Mouse (Mus musculus) intestine, embryonic 14.5 days (tissue): ENCODE measurements at regions not wholly inside any gene's neighbourhood (a gene's known extent, or its start where the extent isn't known, plus 50 kb on each side); places are given as distances from the start of the nearest gene placed in this dataset.

Experiments used
- ATAC-seq: fragments of 200-750 bp; cut with Nextera tagmentation; replicated peaks from 2 replicates; pipeline ENCODE4 v1.8.0; 2017; ENCODE audit warnings: low read depth, moderate number of reproducible peaks, moderate TSS enrichment, moderate library complexity; ENCODE audit not compliant: low FRiP score, low TSS enrichment
- DNase-seq: peaks from one replicate; pipeline ENCODE4 v3.0.0-alpha.2; 2018; ENCODE audit warnings: low spot score
- H3K27ac ChIP-seq: fragments of 300-500 bp; sonication (generic); 2 replicates; pipeline ENCODE4 v1.5.1; 2014; ENCODE audit warnings: low read depth, mild to moderate bottlenecking, control low read depth
- H3K27me3 ChIP-seq: fragments of 300-500 bp; sonication (generic); replicated peaks from 2 replicates; pipeline ENCODE4 v1.6.1; 2014; ENCODE audit warnings: low read length, control low read depth; ENCODE audit not compliant: control insufficient read depth, insufficient read depth
- H3K36me3 ChIP-seq: fragments of 300-500 bp; sonication (generic); 2 replicates; pipeline ENCODE4 v1.6.1; 2014; ENCODE audit warnings: low read length, control low read depth; ENCODE audit not compliant: control insufficient read depth, insufficient read depth
- H3K4me1 ChIP-seq: fragments of 300-500 bp; sonication (generic); replicated peaks from 2 replicates; pipeline ENCODE4 v1.6.1; 2014; ENCODE audit warnings: low read length, control low read depth, mixed read lengths; ENCODE audit not compliant: control insufficient read depth, insufficient read depth
- H3K4me2 ChIP-seq: fragments of 300-500 bp; sonication (generic); 2 replicates; pipeline ENCODE4 v1.6.1; 2014; ENCODE audit warnings: low read length
- H3K4me3 ChIP-seq: fragments of 300-500 bp; sonication (generic); 2 replicates; pipeline ENCODE4 v1.5.1; 2014; ENCODE audit warnings: low read depth, low read length, control low read depth, mixed read lengths
- H3K9ac ChIP-seq: fragments of 300-500 bp; sonication (generic); 2 replicates; pipeline ENCODE4 v1.6.1; 2014; ENCODE audit warnings: mild to moderate bottlenecking, low read length
- H3K9me3 ChIP-seq: fragments of 300-500 bp; sonication (generic); 2 replicates; pipeline ENCODE4 v1.6.1; 2016; ENCODE audit warnings: low read length, control low read depth; ENCODE audit not compliant: control insufficient read depth
- WGBS: fragments of 180-500 bp; shearing (Covaris S2); extraction: QIAGEN DNeasy Blood & Tissue Kit; methylation state at CpG from one replicate; pipeline ENCODE4 v1.1.7; 2014; 5-methylcytosine and 5-hydroxymethylcytosine counted together

DNA sequence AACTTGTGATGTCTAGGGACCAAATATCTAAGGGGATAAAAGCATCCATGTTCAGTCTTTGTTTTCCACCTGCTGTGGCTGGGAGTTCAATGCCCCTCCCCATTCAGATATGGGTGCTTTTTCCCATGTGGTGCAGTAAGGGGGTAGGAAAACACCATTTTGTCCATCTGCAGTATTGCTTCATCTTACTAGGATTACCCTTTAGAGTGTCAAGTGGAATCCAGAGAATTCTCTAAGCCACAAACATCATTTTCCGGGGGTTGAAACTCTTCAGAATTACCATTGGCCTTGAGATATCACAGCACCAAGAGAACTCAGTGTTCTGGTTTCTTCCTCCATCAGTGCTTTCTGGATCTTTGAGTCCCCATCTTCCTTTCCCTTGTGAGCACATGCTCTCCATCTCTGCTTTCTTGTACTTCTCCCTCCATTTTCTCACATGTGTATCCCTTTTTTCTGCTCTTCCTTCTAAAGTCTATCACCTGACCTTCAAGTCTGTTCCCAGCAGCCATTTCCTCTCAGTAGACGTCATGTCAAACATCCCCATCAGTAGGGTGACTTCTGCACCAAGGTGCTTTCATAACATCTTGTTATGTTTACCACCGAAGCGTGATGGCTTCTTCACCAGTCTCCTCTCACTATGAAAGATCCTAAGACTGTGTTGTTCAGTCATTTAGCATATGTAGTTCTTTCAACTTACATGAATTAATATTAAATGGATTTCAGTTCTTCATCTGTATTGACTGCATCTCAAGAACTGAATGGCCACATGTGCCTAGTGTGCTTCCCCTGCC is 431.6 kb upstream of the Ubash3b start:
- Histone ChIP-seq H3K4me2 (no peak overlapping the region), H3K9me3 (no peaks in the 10 kb centered on the region), H3K27ac (no peak overlapping the region), H3K36me3 (peaks cover 43% of the 10 kb centered on the region), H3K4me1 (peaks cover 10% of the 10 kb centered on the region; the same call in 1 of the 2 replicates), H3K9ac (no peak overlapping the region), H3K4me3 (no peak overlapping the region), H3K27me3 (no peaks in the 10 kb centered on the region)
- DNase-seq (peak; percentile 25), ATAC-seq (no peak)
- 91% methylated on average over 4 of the region's 4 CpGs for WGBS

DNA sequence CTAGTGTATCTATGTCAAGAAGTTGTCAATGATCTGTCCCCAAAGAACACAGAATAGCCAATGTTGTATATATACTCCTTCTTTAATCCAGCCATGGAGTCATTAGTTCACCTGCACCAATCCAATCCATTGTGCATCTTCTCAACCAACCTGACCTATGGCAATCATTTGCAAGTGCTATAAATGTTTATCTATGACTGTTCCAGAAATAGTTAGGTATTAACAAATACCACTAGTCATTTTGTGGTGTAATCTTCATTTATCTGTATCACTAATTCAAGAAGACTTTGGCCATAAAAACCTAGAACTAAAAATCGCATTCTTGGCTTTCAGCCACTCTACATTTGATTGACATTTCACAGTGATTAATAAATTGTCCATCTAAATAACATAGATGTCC is 430.6 kb upstream of the Ubash3b start:
- DNase-seq = no peak
- Histone ChIP-seq H3K27ac (no peak overlapping the region), H3K4me1 (peaks cover 13% of the 10 kb centered on the region; the same call in 1 of the 2 replicates), H3K27me3 (no peaks in the 10 kb centered on the region), H3K36me3 (peaks cover 47% of the 10 kb centered on the region), H3K4me2 (no peak overlapping the region), H3K9ac (no peak overlapping the region), H3K9me3 (no peaks in the 10 kb centered on the region), H3K4me3 (no peak overlapping the region)
- ATAC-seq = no peak
- WGBS = 80% methylated on average over 1 of the region's 1 CpGs

DNA sequence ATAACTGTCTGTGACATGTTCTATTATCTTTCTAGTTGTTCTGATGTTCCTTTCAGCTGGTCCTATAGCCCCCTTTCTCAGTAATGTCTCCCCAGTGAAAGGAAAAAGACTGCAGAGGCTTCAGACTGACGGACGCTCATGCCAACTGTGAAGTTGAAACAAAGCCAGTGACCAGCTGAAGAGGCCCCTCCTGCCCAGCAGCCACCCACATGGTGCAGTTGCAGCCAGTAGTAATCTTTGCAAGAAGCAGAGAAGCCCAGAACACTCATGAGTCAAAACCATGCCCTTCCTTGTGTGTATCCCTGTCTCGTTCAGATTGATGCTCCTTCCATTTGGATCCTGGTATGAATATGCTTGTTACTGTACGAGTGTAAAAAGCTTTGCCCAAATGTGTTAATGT is 428.7 kb upstream of the Ubash3b start:
- WGBS = 89% methylated on average over 4 of the region's 4 CpGs

DNA sequence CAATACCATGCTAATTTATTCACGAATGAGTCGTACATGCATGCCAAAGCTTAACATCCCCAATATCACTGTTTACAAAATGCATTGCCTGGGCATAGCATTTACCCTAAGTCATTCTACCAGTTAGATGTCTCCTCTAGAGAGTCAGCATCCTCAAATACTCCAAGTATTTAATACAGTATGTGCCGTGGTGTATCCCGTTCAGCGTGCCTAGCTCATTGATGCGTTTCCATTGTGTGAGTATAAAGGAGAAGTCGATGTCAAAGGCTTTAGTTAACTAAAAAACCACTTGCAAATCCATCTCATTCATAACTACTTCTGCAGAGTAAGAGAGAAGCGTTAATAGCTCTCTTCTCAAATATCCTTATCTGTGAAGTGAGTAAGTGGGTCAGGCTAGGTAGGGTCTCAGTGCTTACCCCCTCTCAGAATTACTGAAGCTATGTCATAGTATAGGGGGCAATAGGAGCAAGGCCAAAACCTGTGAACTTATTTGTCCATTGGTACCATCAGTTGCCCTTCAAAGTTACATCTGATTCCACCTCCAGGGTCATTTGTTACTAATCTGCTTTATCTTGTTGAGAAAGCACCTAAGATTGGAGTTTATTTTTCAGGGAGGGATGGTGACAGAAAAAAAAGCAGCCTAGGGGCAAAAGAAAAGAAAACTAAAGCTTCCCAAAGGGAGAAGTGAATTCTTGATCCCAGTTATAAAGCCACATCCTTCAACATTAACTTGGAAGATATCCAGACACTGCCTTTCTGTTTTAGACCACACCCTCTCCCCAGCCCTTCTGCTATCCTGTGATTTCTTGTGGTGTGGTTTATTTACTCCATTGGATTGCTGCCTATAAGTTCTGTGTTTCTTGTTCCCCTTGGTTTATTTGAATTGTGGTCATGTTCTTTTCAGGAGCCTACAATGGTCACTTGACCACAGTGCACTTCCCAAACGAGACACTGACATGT is 427.2 kb upstream of the Ubash3b start:
- Histone ChIP-seq H3K9me3 (no peaks in the 10 kb centered on the region), H3K4me1 (peaks cover 17% of the 10 kb centered on the region; the same call in 1 of the 2 replicates), H3K36me3 (peaks cover 55% of the 10 kb centered on the region), H3K27me3 (no peaks in the 10 kb centered on the region), H3K4me3 (no peak overlapping the region), H3K4me2 (no peak overlapping the region), H3K9ac (no peak overlapping the region), H3K27ac (no peak overlapping the region)
- 86% methylated on average over 9 of the region's 9 CpGs for WGBS
- ATAC-seq (no peak), DNase-seq (no peak)

More for the DNA sequence above, 428.7 kb upstream of the Ubash3b start:
- ATAC-seq = no peak
- H3K27me3 ChIP-seq = no peaks in the 10 kb centered on the region
- H3K36me3 ChIP-seq = peaks cover 55% of the 10 kb centered on the region
- H3K4me2 ChIP-seq = no peak overlapping the region
- H3K4me3 ChIP-seq = no peak overlapping the region
- H3K9me3 ChIP-seq = no peaks in the 10 kb centered on the region
- H3K9ac ChIP-seq = no peak overlapping the region
- peak; percentile 46 for DNase-seq
- H3K4me1 ChIP-seq = peaks cover 17% of the 10 kb centered on the region; the same call in 1 of the 2 replicates
- no peak overlapping the region for H3K27ac ChIP-seq

DNA sequence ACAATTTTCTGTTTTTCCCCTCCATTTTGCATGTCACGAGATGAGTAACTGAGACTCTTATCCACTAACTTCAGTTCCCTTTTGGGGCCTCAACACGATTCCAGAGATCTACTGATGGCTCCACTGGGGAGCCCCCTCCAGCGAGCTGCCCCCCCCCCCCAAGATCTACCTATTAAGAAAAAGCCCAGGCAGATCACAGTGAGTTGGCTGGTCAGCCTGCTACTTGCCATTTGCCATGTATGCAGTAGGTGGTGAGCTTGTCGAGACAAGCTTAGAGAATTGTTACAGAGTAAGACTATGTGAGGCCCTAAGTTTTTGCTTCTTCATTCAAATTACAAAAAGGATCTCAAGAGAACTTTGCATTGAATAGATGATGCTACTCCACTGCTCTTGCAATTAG is 426.3 kb upstream of the Ubash3b start:
- peaks cover 55% of the 10 kb centered on the region for H3K36me3 ChIP-seq
- no peaks in the 10 kb centered on the region for H3K27me3 ChIP-seq
- H3K27ac ChIP-seq = no peak overlapping the region
- no peaks in the 10 kb centered on the region for H3K9me3 ChIP-seq
- DNase-seq = no peak
- no peak overlapping the region for H3K4me3 ChIP-seq
- 60% methylated on average over 4 of the region's 4 CpGs for WGBS
- no peak overlapping the region for H3K4me2 ChIP-seq
- no peak for ATAC-seq
- H3K4me1 ChIP-seq = peaks cover 17% of the 10 kb centered on the region; the same call in 1 of the 2 replicates
- H3K9ac ChIP-seq = no peak overlapping the region

DNA sequence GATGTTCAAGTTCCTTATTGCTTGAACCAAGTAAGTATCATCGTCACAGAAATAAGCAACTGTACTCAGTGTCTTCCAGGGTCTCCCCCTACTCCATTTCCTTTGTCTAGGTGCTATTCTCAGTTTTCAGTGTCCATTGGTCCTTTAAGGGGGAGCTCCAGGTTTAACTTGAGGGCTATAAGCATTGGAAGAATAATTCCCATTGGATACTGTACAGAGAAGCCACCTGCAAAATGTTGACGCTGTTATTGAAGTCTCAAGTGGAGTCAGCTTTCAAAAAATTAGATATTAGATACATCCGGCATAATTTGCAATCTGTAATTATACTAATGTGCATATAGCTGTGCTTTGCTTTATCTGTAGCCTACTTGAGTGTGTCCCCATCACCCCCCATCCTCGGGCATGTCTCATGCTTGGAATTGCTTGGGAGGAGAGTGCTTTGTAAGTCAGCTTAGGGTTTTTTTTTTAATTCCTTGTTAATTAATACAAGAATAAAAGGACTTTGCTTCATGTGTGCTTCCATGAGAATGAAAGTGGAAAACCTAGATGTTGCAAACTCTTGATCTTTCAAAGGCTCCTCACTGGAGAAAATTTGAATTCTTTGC is 425.6 kb upstream of the Ubash3b start:
- H3K4me2 ChIP-seq = peak overlapping the region; percentile 3; the same call in 1 of the 2 replicates
- DNase-seq = no peak
- no peak for ATAC-seq
- H3K4me1 ChIP-seq = peaks cover 17% of the 10 kb centered on the region; the same call in 1 of the 2 replicates
- no peaks in the 10 kb centered on the region for H3K9me3 ChIP-seq
- no peak overlapping the region for H3K9ac ChIP-seq
- H3K27me3 ChIP-seq = no peaks in the 10 kb centered on the region
- H3K36me3 ChIP-seq = peaks cover 48% of the 10 kb centered on the region
- no peak overlapping the region for H3K4me3 ChIP-seq
- 82% methylated on average over 4 of the region's 4 CpGs for WGBS
- no peak overlapping the region for H3K27ac ChIP-seq

DNA sequence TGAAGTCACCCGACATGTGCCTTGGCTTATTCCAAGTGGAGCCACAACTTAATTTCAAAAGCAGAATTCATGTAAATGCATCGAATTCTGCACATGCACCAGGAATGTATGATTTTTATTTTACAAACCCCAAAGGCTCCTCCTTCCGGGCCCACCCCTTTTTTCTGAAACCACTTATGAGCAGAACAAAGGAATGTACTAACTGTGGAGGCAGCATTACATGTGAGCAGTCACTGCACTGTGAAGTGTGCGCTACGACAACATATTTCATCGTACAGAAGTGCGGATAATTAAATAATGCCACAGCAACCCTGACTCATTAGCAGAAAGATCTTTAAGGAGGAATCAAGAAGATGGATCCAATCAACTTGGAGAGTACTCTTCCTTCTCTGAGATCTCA is 424.8 kb upstream of the Ubash3b start:
- DNase-seq = no peak
- H3K4me2 ChIP-seq = peak overlapping the region; percentile 56
- 80% methylated on average over 7 of the region's 7 CpGs for WGBS
- H3K4me1 ChIP-seq = peaks cover 17% of the 10 kb centered on the region; the same call in 1 of the 2 replicates
- H3K9me3 ChIP-seq = no peaks in the 10 kb centered on the region
- no peaks in the 10 kb centered on the region for H3K27me3 ChIP-seq
- H3K27ac ChIP-seq = no peak overlapping the region
- H3K36me3 ChIP-seq = peaks cover 41% of the 10 kb centered on the region
- H3K4me3 ChIP-seq = peak overlapping the region; percentile 15; the same call in 1 of the 2 replicates
- ATAC-seq = no peak
- no peak overlapping the region for H3K9ac ChIP-seq

DNA sequence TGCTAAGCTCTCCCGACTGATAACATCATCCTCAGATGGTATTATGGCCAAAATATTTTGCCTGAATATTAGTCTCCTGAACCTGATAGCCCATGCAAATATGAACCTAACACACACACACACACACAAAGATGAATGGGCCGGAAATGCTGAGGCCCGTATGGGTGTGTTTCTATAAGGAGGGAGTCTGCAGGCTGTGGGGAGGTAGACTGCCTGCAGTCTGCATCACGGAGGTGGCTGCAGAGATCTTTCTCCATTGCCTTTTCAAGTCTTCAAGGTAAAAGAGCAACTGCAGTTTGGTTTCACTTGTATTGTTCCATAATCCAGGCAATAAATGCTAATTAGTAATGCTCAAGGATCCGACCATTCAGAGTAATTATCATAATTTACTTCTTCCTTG is 424.3 kb upstream of the Ubash3b start:
- H3K27me3 ChIP-seq = no peaks in the 10 kb centered on the region
- H3K4me2 ChIP-seq = peak overlapping the region; percentile 56
- DNase-seq (no peak), ATAC-seq (no peak)
- H3K27ac ChIP-seq = 0 out of 2 replicates have a peak overlapping the region, but pooled peaks have one; percentile 62
- peak overlapping the region; percentile 42 for H3K9ac ChIP-seq
- peak overlapping the region; percentile 15 for H3K4me3 ChIP-seq
- H3K36me3 ChIP-seq = peaks cover 36% of the 10 kb centered on the region
- no peaks in the 10 kb centered on the region for H3K9me3 ChIP-seq
- 54% methylated on average over 5 of the region's 5 CpGs for WGBS
- peaks cover 17% of the 10 kb centered on the region; the same call in 1 of the 2 replicates for H3K4me1 ChIP-seq
